Mouse (Mus musculus): ENCODE measurements around the gene Ppp1r15a.
A peak's percentile ranks its signal among the peaks of the same experiment; 100 is the strongest.

DNA sequence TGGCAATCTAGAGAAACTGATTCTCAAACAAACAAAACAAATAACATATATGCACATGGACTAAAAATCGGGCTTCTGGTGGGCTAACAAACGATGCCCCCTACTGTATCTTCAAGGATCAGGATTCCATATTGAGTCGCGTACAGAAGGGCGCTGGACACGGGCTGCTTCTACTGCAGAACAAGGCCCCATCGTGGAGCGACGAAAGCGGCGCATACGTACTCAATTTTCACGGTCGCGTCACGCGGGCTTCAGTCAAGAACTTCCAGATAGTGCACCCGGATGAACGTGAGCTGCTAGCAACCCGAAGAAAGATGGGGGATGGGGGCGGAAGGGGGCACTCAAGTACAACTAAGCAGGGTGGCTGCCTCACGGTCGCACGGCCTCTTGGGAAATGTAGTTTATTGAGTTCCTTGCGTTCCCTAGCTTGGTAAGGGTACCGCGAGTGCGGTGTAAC lies 4.3 kb downstream of the Ppp1r15a start:
- peak; percentile 10; the same call in 1 of the 2 replicates for TF ChIP-seq CTCF (IDR thresholded peaks at IDR 0.05; ENCODE audit: borderline replicate concordance, insufficient read depth, low read depth, low read length)
- peak; percentile 57; the same call in 1 of the 2 replicates for TF ChIP-seq POLR2A (IDR thresholded peaks at IDR 0.05; ENCODE audit: borderline replicate concordance, insufficient read depth, low read length)
